Mouse (Mus musculus) olfactory bulb, adult 2 months (tissue): Measurements from ENCODE around the gene Ntf5.

Source experiments
- CTCF ChIP-seq: fragments of 200-500 bp; IDR thresholded peaks from 2 replicates; pipeline ENCODE4 v1.5.1; 2012; ENCODE audit warnings: low read depth, mild to moderate bottlenecking, low read length, moderate library complexity; ENCODE audit not compliant: insufficient read depth
- POLR2A ChIP-seq: fragments of 200-500 bp; IDR thresholded peaks from 2 replicates; pipeline ENCODE4 v1.6.1; 2012; ENCODE audit warnings: mild to moderate bottlenecking, low read depth, low read length, moderate library complexity; ENCODE audit not compliant: insufficient read depth

- no peak for TF ChIP-seq POLR2A
- no peak for TF ChIP-seq CTCF
Observed at GRCm38 (mm10) chr7:45454971-45455370, 41.5 kb downstream of the Ntf5 start.
